Mouse (Mus musculus) limb, embryonic 14.5 days (tissue): Measurements from ENCODE around the gene 1700122O11Rik. TPM values are rescaled to one million over a fixed set of nuclear protein-coding genes. Genes with fewer than 3 reads are reported as not detected.

Source experiments
- ATAC-seq: fragments of 200-750 bp; cut with Nextera tagmentation; 2 replicates; pipeline ENCODE4 v1.8.0; 2017; ENCODE audit warnings: low read depth, moderate number of reproducible peaks, moderate TSS enrichment; ENCODE audit not compliant: low FRiP score
- DNase-seq: peaks from one replicate; pipeline ENCODE4 v3.0.0-alpha.2; 2015; ENCODE audit warnings: low spot score
- H3K27ac ChIP-seq: fragments of 300-500 bp; sonication (generic); replicated peaks from 2 replicates; pipeline ENCODE4 v1.5.1; 2014; ENCODE audit warnings: low read depth, mild to moderate bottlenecking, low read length, moderate library complexity, mixed read lengths
- H3K27me3 ChIP-seq: fragments of 300-500 bp; sonication (generic); 2 replicates; pipeline ENCODE4 v1.6.1; 2014; ENCODE audit warnings: low read length, mixed read lengths; ENCODE audit not compliant: control insufficient read depth, insufficient read depth
- H3K36me3 ChIP-seq: fragments of 300-500 bp; sonication (generic); 2 replicates; pipeline ENCODE4 v1.6.1; 2014; ENCODE audit warnings: mild to moderate bottlenecking, low read length, moderate library complexity, mixed read lengths; ENCODE audit not compliant: control insufficient read depth, insufficient read depth
- H3K4me1 ChIP-seq: fragments of 300-500 bp; sonication (generic); 2 replicates; pipeline ENCODE4 v1.6.1; 2014; ENCODE audit warnings: antibody characterized with exemption, low read length, mixed read lengths; ENCODE audit not compliant: control insufficient read depth, insufficient read depth
- H3K4me2 ChIP-seq: fragments of 300-500 bp; sonication (generic); replicated peaks from 2 replicates; pipeline ENCODE4 v1.6.1; 2014; ENCODE audit warnings: low read depth, mild to moderate bottlenecking, low read length, moderate library complexity; ENCODE audit not compliant: severe bottlenecking
- H3K4me3 ChIP-seq: fragments of 300-500 bp; sonication (generic); replicated peaks from 2 replicates; pipeline ENCODE4 v1.5.1; 2014; ENCODE audit warnings: low read length
- H3K9ac ChIP-seq: fragments of 300-500 bp; sonication (generic); 2 replicates; pipeline ENCODE4 v1.6.1; 2014; ENCODE audit warnings: mild to moderate bottlenecking, low read depth, low read length, moderate library complexity; ENCODE audit not compliant: severe bottlenecking
- H3K9me3 ChIP-seq: fragments of 300-500 bp; sonication (generic); 2 replicates; pipeline ENCODE4 v1.6.1; 2016; ENCODE audit warnings: low read length; ENCODE audit not compliant: control insufficient read depth
- POLR2A ChIP-seq: fragments of 200-500 bp; IDR thresholded peaks from 2 replicates; pipeline ENCODE4 v1.8.0; 2012; ENCODE audit warnings: inconsistent platforms, mild to moderate bottlenecking, moderate library complexity, borderline replicate concordance; ENCODE audit not compliant: insufficient read depth, insufficient read length; ENCODE audit errors: extremely low read depth
- WGBS: fragments of 180-500 bp; shearing (Covaris S2); extraction: QIAGEN DNeasy Blood & Tissue Kit; methylation state at CpG from one replicate; pipeline ENCODE4 v1.1.7; 2014; 5-methylcytosine and 5-hydroxymethylcytosine counted together
- polyA plus RNA-seq, 2 experiments: library from polyadenylated mRNA; depleted of rRNA in 1 of 2; stranded (reverse) in 1 of 2; unstranded in 1 of 2; fragments of >200 nt; fragmentation: Nextera tagmentation in 1 of 2; extraction: Ambion mirVana in 1 of 2; gene quantifications; 2 replicates each; pipeline versions ENCODE4 v1.2.1 to v1.2.3; 2012 to 2014

Gene 1700122O11Rik
- polyA plus RNA-seq, 2 experiments = not detected

DNA sequence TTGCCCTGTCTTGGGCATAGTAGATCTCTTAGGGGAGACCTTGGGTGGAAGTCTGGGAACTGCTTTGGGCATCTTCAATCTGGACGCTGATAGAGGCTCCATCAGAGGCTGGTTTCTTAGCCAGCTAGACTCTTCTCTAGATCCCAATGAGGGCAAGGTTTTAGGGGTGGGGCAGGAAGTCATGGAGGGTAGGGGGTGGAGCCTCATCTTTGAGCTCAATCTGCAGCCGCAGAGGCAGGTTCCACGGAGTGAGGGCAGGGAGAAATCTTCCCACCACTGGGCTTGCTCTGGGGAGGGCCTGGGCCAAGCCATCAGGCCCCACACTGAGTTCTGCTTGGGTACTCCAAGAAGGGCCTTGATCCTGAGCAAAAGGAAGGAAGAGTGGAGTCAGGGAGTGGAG lies 1.2 kb downstream of the 1700122O11Rik start:
- no peak for ATAC-seq
- Histone ChIP-seq H3K4me2 (no peak overlapping the region), H3K27ac (no peak overlapping the region), H3K27me3 (no peaks in the 10 kb centered on the region), H3K4me1 (peaks cover 24% of the 10 kb centered on the region), H3K4me3 (no peak overlapping the region), H3K9me3 (no peaks in the 10 kb centered on the region), H3K9ac (no peak overlapping the region), H3K36me3 (no peaks in the 10 kb centered on the region)
- DNase-seq = no peak
- TF ChIP-seq POLR2A = no peak
- 52% methylated on average over 3 of the region's 3 CpGs for WGBS

GRCm38 (mm10) chr17:48031521-48032430 lies 6.3 kb downstream of the 1700122O11Rik start:
- WGBS = 4% methylated on average over 41 of the region's 42 CpGs
- peak overlapping the region; percentile 47 for H3K9ac ChIP-seq

DNA sequence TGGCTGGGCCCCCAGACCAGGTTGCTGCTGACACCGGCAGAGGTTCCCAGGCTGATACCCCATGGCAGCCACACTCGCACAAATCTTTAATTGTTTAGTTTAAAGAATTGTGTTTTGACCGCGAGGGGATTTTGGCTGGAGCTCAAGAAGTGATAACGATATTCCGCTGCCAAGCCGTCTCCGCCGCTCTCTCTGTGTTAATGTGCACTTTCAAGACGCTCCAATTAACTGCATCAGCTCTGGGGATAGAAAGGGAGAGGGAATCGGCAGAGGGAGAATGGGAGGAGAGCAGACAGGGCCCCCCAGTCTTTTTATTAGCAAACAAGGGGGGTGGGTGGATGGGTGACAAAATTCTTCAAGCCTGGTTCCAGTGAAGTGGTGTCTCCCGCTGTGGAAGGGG lies 8.9 kb downstream of the 1700122O11Rik start:
- H3K4me2 ChIP-seq = no peak overlapping the region
- no peak for ATAC-seq
- H3K27me3 ChIP-seq = no peaks in the 10 kb centered on the region

More at GRCm38 (mm10) chr17:48031521-48032430, 6.3 kb downstream of the 1700122O11Rik start:
- Histone ChIP-seq H3K4me3 (peak overlapping the region; percentile 27), H3K36me3 (no peaks in the 10 kb centered on the region), H3K4me1 (peaks cover 48% of the 10 kb centered on the region), H3K27ac (peak overlapping the region; percentile 82), H3K27me3 (no peaks in the 10 kb centered on the region), H3K4me2 (peak overlapping the region; percentile 69), H3K9me3 (no peaks in the 10 kb centered on the region)
- ATAC-seq (peak; percentile 77), DNase-seq (peak; percentile 77)
- no peak for TF ChIP-seq POLR2A

GRCm38 (mm10) chr17:48028250-48028649 lies 9.8 kb downstream of the 1700122O11Rik start:
- Histone ChIP-seq H3K27me3 (no peaks in the 10 kb centered on the region), H3K36me3 (no peaks in the 10 kb centered on the region), H3K4me1 (peaks cover 55% of the 10 kb centered on the region), H3K9ac (no peak overlapping the region), H3K9me3 (no peaks in the 10 kb centered on the region), H3K4me3 (no peak overlapping the region), H3K4me2 (no peak overlapping the region), H3K27ac (no peak overlapping the region)
- DNase-seq (peak; percentile 84), ATAC-seq (0 out of 2 replicates have a peak, but pooled peaks have one; percentile 45)
- WGBS = 45% methylated on average over 5 of the region's 5 CpGs
- no peak for TF ChIP-seq POLR2A

More for the DNA sequence above, 8.9 kb downstream of the 1700122O11Rik start:
- Histone ChIP-seq H3K9me3 (no peaks in the 10 kb centered on the region), H3K4me1 (peaks cover 49% of the 10 kb centered on the region), H3K9ac (no peak overlapping the region), H3K27ac (no peak overlapping the region), H3K4me3 (no peak overlapping the region), H3K36me3 (no peaks in the 10 kb centered on the region)
- 13% methylated on average over 12 of the region's 12 CpGs for WGBS
- DNase-seq = no peak
- no peak for TF ChIP-seq POLR2A

DNA sequence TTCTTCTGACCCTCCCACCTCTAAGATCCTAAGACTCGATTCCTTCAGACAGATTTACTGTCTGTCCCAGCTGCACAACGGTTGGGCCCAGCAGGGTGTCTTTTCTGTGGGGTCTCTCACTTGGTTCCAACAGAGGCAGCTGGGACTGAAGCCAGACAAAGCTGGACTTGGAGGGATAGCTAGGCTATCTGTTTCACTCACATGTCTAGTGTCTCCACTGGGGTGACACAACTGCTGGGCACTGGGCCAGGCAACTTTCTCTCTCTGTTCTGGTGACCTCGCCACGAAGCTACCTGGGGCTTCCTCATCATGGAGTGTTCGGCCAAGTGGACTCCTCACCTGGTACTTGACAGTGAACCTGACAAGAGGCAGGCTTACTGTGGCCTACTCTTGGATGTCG lies 10.4 kb downstream of the 1700122O11Rik start:
- Histone ChIP-seq H3K9me3 (no peaks in the 10 kb centered on the region), H3K4me1 (peaks cover 55% of the 10 kb centered on the region), H3K4me2 (no peak overlapping the region), H3K27ac (no peak overlapping the region), H3K4me3 (no peak overlapping the region), H3K27me3 (no peaks in the 10 kb centered on the region), H3K36me3 (no peaks in the 10 kb centered on the region), H3K9ac (no peak overlapping the region)
- no peak for TF ChIP-seq POLR2A
- WGBS = 60% methylated on average over 6 of the region's 6 CpGs
- ATAC-seq (0 out of 2 replicates have a peak, but pooled peaks have one; percentile 8), DNase-seq (peak; percentile 41)
